Mouse (Mus musculus) liver, embryonic 16.5 days (tissue): ENCODE data around the gene Frem1. TPM values are rescaled to one million over a fixed set of nuclear protein-coding genes. Genes with fewer than 3 reads are reported as not detected.

ENCODE experiments used
- ATAC-seq: fragments of 200-750 bp; cut with Nextera tagmentation; 2 replicates; pipeline ENCODE4 v1.8.0; 2017; ENCODE audit warnings: low read depth, mild to moderate bottlenecking, moderate number of reproducible peaks, moderate library complexity
- H3K27ac ChIP-seq: fragments of 300-500 bp; sonication (generic); 2 replicates; pipeline ENCODE4 v1.5.1; 2014; ENCODE audit warnings: mild to moderate bottlenecking, low read length
- H3K27me3 ChIP-seq: fragments of 300-500 bp; sonication (generic); 2 replicates; pipeline ENCODE4 v1.6.1; 2014; ENCODE audit warnings: low read depth, low read length, mixed read lengths; ENCODE audit not compliant: control insufficient read depth, insufficient read depth
- H3K36me3 ChIP-seq: fragments of 300-500 bp; sonication (generic); 2 replicates; pipeline ENCODE4 v1.6.1; 2014; ENCODE audit warnings: mild to moderate bottlenecking; ENCODE audit not compliant: control insufficient read depth, insufficient read depth
- H3K4me1 ChIP-seq: fragments of 300-500 bp; sonication (generic); 2 replicates; pipeline ENCODE4 v1.6.1; 2014; ENCODE audit warnings: low read depth, low read length, mixed read lengths; ENCODE audit not compliant: control insufficient read depth
- H3K4me2 ChIP-seq: fragments of 300-500 bp; sonication (generic); 2 replicates; pipeline ENCODE4 v1.6.1; 2014; ENCODE audit warnings: low read depth, low read length, mixed read lengths
- H3K4me3 ChIP-seq: fragments of 300-500 bp; sonication (generic); 2 replicates; pipeline ENCODE4 v1.5.1; 2014; ENCODE audit warnings: low read depth, mild to moderate bottlenecking, low read length
- H3K9ac ChIP-seq: fragments of 300-500 bp; sonication (generic); 2 replicates; pipeline ENCODE4 v1.6.1; 2014; ENCODE audit warnings: low read depth, low read length
- H3K9me3 ChIP-seq: fragments of 300-500 bp; sonication (generic); replicated peaks from 2 replicates; pipeline ENCODE4 v1.6.1; 2016; ENCODE audit warnings: low read length; ENCODE audit not compliant: control insufficient read depth
- WGBS: fragments of 180-500 bp; shearing (Covaris S2); extraction: QIAGEN DNeasy Blood & Tissue Kit; methylation state at CpG from one replicate; pipeline ENCODE4 v1.1.7; 2014; ENCODE audit not compliant: insufficient replicate concordance; 5-methylcytosine and 5-hydroxymethylcytosine counted together
- polyA plus RNA-seq: library from polyadenylated mRNA; unstranded; fragments of >200 nt; fragmentation: Nextera tagmentation; extraction: Ambion mirVana; gene quantifications from 2 replicates; pipeline ENCODE4 v1.2.1, GENCODE M21; 2015

Gene Frem1
- 0.50 and 0.63 TPM in 2 replicates for polyA plus RNA-seq

DNA sequence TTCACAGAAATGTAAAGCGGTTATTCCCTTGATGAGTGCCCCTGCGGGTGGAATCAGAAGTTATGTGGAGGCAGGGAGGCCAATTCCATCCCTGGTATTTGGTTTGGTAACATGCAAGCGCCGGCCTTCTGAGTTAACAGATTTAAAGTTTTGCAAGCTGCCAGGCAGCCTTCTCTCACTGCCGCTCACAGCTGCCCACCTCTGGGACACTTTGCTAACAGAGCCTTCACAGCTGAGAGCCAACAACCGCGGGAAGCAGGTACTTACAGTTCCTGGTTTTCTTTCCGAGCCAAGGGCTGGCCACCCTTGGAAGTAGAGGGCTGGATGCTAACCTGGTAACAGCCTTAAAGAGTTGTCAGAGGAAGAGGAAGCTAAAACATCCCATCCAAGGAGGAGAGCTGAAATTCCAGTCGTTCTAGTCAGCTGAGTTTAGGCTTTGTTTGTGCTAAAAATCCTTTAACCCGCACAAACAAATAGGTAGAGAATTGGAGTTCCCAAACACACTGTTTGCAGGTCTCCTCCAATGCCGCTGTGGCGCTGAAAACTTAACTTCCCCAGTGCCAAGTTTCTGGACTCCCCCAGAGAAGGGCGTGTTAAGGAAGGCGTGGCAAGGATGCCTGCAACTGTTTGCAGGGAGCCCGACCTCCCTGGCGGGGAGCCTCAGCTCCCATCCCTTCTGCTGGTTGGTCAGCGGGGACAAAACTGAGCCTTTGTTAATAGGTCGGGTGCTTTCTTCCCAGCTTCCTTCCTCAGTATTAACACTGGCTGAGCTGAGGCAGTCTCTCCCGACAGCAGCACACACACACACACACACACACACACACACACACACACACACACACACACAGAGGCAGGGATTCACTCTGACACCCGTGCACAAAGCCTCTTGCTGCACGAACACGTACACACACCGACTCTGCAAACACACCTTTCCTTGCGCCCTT is at the start of gene Frem1:
Frem1 (minus strand) TSS at position 706 of the 944 bp plus-strand sequence.
- ATAC-seq: no peak
- H3K36me3 ChIP-seq: no peaks in the 10 kb centered on the region
- no peaks in the 10 kb centered on the region for H3K9me3 ChIP-seq
- 6% methylated on average over 24 of the region's 24 CpGs for WGBS
- H3K27ac ChIP-seq: no peak within 1 kb of the TSS
- no peak within 1 kb of the TSS for H3K4me2 ChIP-seq
- no peak within 1 kb of the TSS for H3K9ac ChIP-seq
- peaks cover 7% of the 10 kb centered on the region; the same call in 1 of the 2 replicates for H3K27me3 ChIP-seq
- no peaks in the 10 kb centered on the region for H3K4me1 ChIP-seq
- no peak within 1 kb of the TSS for H3K4me3 ChIP-seq

DNA sequence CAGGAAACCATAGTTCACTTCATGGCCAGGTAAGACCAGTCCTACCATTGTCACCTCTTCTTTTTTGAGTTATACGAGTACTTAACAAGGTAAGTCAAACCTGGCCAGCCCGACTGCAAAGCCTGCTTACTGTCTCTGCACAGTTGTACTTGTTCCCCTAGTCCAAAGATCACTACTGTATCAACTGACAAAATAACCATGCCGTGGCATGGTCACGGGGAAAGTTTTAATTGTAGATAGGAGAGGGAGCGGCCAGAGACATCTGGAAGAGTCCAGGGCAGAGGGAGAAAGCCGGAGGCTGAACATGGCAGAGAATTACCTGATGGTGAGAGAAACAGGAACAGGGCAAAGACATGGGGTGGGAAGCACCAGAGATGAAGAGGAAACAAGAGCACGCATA is 46.9 kb upstream of the Frem1 start:
- Histone ChIP-seq H3K9me3 (no peaks in the 10 kb centered on the region), H3K4me2 (no peak overlapping the region), H3K27me3 (no peaks in the 10 kb centered on the region), H3K36me3 (no peaks in the 10 kb centered on the region), H3K27ac (no peak overlapping the region), H3K4me3 (no peak overlapping the region), H3K9ac (no peak overlapping the region), H3K4me1 (no peaks in the 10 kb centered on the region)
- no peak for ATAC-seq
- WGBS: 60% methylated on average over 7 of the region's 7 CpGs

DNA sequence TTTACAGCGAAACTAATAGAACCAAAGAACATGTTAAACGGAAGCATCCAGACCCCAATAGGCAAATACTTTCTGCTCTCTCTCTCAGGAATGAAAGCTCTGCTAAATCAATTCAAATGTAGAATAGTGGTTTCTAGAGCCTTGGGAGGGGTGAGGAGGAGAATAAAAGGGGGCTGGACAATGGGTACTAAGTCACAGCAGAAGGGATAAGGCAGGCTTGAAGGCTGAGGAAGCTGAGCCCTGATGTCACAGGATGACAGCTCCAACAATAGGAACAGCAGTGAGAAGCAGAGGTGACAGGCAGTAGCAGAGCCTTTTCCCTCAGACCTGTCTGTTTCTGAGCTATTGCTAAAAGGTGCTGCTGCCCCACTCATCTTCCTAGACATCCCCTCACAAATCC is 41.8 kb upstream of the Frem1 start:
- no peak overlapping the region for H3K4me2 ChIP-seq
- WGBS: 51% methylated on average over 2 of the region's 2 CpGs
- H3K27ac ChIP-seq: no peak overlapping the region
- no peaks in the 10 kb centered on the region for H3K27me3 ChIP-seq
- H3K4me1 ChIP-seq: no peaks in the 10 kb centered on the region
- no peak overlapping the region for H3K4me3 ChIP-seq
- no peaks in the 10 kb centered on the region for H3K9me3 ChIP-seq
- H3K36me3 ChIP-seq: no peaks in the 10 kb centered on the region
- no peak for ATAC-seq
- H3K9ac ChIP-seq: no peak overlapping the region

DNA sequence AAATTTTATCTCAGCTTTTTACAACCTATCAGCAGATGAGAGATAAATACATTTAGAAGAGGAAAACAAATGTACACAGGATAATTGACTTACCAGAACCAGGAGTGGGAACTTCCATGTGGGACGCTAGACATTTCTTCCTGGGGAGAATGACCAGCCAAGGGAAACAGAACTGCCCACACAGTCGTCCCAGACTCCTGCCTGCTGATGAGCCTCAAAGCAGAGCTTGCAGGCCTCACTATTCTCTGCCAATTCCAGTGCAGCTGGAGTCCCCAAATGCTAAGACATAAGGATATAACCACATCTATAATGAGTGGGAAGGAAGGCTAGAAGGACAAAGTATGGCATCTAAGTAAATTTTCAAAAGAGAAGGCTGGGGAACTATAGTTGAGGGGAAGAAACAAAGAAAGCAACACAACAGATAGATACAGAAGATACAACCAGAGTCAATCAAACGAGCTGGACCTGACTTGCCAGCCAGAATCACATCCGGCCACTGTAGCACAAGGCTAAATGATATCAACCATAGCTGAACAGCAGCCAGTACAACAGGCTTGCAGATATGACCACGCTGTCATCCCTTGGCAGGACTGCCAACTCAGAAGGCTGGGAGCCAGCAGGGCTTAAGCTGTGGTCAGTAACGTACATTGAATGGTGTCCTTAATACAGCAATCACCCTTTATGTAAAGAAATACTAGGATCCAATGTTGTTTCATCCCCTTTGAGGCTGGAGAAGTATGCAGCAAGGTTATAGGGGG is 38.7 kb upstream of the Frem1 start:
- Histone ChIP-seq H3K4me1 (no peaks in the 10 kb centered on the region), H3K36me3 (no peaks in the 10 kb centered on the region), H3K4me2 (no peak overlapping the region), H3K4me3 (no peak overlapping the region), H3K27ac (no peak overlapping the region), H3K27me3 (no peaks in the 10 kb centered on the region), H3K9me3 (no peaks in the 10 kb centered on the region), H3K9ac (no peak overlapping the region)
- no peak for ATAC-seq
- 36% methylated on average over 6 of the region's 6 CpGs for WGBS

DNA sequence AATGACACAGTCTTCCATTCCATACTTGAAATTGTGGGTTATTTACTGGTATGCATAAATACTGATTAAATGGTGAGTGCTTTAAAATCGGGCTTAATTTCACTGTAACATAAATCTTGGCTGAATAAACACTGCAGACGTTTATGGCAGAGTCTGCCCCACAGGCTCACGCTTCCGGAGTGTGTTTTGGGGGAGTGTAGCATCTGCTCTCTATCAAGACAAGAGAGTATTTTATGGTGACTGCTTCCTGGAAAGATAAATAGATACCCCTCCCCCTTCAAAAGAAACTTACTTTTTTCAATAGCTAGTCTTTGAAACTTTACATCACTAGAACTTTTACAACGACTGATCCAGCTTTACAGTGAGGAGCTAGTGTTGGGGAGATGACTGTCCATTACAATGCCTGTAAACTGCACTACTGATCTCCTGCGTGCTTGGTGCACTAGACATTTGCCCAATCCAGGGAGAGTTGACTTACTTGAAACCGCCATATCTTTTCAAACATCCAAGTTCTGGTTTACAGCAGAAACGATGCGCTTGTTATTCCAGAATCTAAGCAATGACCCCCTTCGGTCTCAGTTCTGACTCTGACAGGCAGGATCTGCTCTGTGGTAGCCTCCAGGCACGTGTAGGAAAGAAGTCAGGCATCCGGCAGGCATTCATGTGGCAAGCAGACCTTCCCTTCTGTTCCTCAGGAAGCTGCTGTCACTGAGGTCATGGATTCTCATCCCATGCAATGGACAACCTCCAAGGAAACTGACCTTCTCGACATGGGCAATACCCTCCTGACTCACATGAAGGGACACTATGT is 28.4 kb upstream of the Frem1 start:
- Histone ChIP-seq H3K27ac (no peak overlapping the region), H3K27me3 (no peaks in the 10 kb centered on the region)
- 13% methylated on average over 13 of the region's 13 CpGs for WGBS

DNA sequence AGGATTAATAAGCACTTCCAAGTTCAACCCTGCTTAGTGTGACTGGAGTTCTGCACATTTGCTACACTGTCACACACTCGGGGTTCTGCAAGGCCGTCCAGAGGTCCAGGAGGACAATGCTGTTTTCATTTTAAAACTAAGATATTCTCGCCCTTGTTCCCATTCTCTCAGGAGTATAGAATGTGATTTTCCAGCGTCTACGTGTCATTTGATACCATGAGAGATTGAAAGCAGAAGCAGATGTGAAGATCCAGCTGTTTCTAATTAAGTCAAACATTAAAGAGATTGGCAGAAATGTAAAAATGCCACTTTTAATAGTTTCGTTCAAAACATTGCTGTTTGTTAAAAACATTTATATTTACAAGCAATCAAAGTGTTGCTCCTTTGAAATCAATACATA is 12.1 kb upstream of the Frem1 start:
- Histone ChIP-seq H3K4me3 (no peak overlapping the region), H3K36me3 (no peaks in the 10 kb centered on the region), H3K4me1 (no peaks in the 10 kb centered on the region), H3K9ac (no peak overlapping the region), H3K4me2 (no peak overlapping the region), H3K9me3 (no peaks in the 10 kb centered on the region), H3K27ac (no peak overlapping the region), H3K27me3 (no peaks in the 10 kb centered on the region)
- ATAC-seq: no peak
- 60% methylated on average over 6 of the region's 6 CpGs for WGBS

More for the DNA sequence above, 28.4 kb upstream of the Frem1 start:
- H3K9me3 ChIP-seq: no peaks in the 10 kb centered on the region
- no peaks in the 10 kb centered on the region for H3K4me1 ChIP-seq
- no peaks in the 10 kb centered on the region for H3K36me3 ChIP-seq
- H3K4me3 ChIP-seq: no peak overlapping the region
- ATAC-seq: no peak
- H3K9ac ChIP-seq: no peak overlapping the region
- H3K4me2 ChIP-seq: no peak overlapping the region

DNA sequence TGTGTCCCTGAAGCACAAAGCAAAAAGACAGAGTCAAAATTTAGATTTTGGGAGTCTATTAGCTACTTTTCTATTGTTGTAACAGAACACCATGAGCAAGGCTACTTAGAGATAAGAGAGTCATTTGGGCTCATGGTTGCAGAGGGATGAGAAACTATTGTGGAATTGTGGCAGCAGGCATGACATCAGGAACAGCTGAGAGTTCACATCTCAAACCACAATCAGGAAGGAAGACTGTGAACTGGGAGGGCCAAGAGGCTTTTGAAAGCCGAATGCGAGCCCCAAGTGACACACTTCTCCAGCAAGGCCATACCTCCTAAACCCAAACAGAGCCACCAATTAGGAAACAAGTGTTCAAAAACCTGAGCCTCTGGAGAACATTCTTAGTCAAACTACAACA is 9.4 kb upstream of the Frem1 start:
- H3K27me3 ChIP-seq: no peaks in the 10 kb centered on the region
- no peaks in the 10 kb centered on the region for H3K36me3 ChIP-seq
- no peak overlapping the region for H3K27ac ChIP-seq
- 15% methylated on average over 2 of the region's 2 CpGs for WGBS
- H3K9me3 ChIP-seq: no peaks in the 10 kb centered on the region
- no peaks in the 10 kb centered on the region for H3K4me1 ChIP-seq
- no peak overlapping the region for H3K4me2 ChIP-seq
- H3K4me3 ChIP-seq: no peak overlapping the region
- no peak for ATAC-seq
- H3K9ac ChIP-seq: no peak overlapping the region

DNA sequence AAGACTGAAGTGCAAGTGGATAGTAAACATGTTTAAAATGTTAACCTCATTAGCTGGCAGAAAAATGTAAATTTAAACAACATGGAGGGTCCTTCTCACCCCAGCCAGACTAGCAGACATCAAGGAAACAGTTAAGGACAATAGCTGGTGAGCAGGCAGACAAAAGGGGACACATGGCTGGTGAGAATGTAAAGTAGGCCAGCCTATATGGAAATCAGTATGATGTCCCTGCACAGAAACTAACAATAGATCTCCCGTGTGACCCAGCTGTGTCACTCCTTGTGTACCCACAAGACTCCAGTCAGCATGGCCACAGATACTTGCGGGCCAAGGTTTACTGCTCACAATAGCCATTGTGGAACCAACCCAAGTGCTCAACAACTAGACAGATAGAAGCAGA is 6.5 kb upstream of the Frem1 start:
- ATAC-seq: no peak
- Histone ChIP-seq H3K4me3 (no peak overlapping the region), H3K4me1 (no peaks in the 10 kb centered on the region), H3K9ac (no peak overlapping the region), H3K27me3 (no peaks in the 10 kb centered on the region), H3K27ac (no peak overlapping the region), H3K36me3 (no peaks in the 10 kb centered on the region), H3K9me3 (no peaks in the 10 kb centered on the region), H3K4me2 (no peak overlapping the region)
- WGBS: 60% methylated on average over 2 of the region's 2 CpGs
